Mouse (Mus musculus) liver, embryonic 18 days (tissue): ENCODE data around the gene Klra7. TPM values are rescaled to one million over a fixed set of nuclear protein-coding genes. Genes with fewer than 3 reads are reported as not detected.

Experiments used
- polyA plus RNA-seq: library from polyadenylated mRNA; depleted of rRNA; stranded (reverse); fragments of >200 nt; gene quantifications from 2 replicates; pipeline ENCODE4 v1.2.3, GENCODE M21; 2012; rRNA removed

Gene Klra7
- not detected in 2 replicates for polyA plus RNA-seq

GRCm38 (mm10) chr6:130233222-130233621, at the start of gene Klra7:
TSS of gene Klra7 (minus strand) at chr6:130233322.

GRCm38 (mm10) chr6:130281828-130282227, 48.7 kb upstream of the Klra7 start, which contains the start of gene Klra10:
TSS of gene Klra10 (minus strand) at chr6:130281928.

GRCm38 (mm10) chr6:130193012-130193411, 40.1 kb downstream of the Klra7 start, which contains the start of gene Klra9:
TSS of gene Klra9 (minus strand) at chr6:130193112.

Other genes starting within 250 kb of the Klra7 start
- gene Klra6, start 206.4 kb downstream of the Klra7 start, polyA plus RNA-seq: not detected in 2 replicates
- gene Klra4, start 166.1 kb downstream of the Klra7 start, polyA plus RNA-seq: not detected in 2 replicates
- gene Klra8, start 103.4 kb downstream of the Klra7 start, polyA plus RNA-seq: not detected in 2 replicates
- gene Klra9, start 40.2 kb downstream of the Klra7 start, polyA plus RNA-seq: not detected in 2 replicates
- not detected in 2 replicates for gene Klra10, start 48.6 kb upstream of the Klra7 start, polyA plus RNA-seq
- not detected in 2 replicates for gene Klra3, start 104.3 kb upstream of the Klra7 start, polyA plus RNA-seq
- gene Klra1, start 153.6 kb upstream of the Klra7 start, polyA plus RNA-seq: 0.02 and 0.07 TPM in 2 replicates